Mouse (Mus musculus) right cerebral cortex, postnatal 4 days (tissue): ENCODE measurements around the gene Fmo5.

Experiments
- DNase-seq: peaks from one replicate; pipeline ENCODE4 v3.0.0-alpha.2; 2022

The Fmo5 gene

GRCm38 (mm10) chr3:97628391-97629001 lies at the start of gene Fmo5:
Gene Fmo5, plus strand, starts transcription at chr3:97628804.
- DNase-seq = no peak

- DNase-seq = peak; percentile 92
These were observed 43.0 kb upstream of the Fmo5 start for GRCm38 (mm10) chr3:97585383-97586160.

GRCm38 (mm10) chr3:97587656-97588055 lies 40.9 kb upstream of the Fmo5 start:
- DNase-seq = no peak

- no peak for DNase-seq
These were observed 37.9 kb upstream of the Fmo5 start for GRCm38 (mm10) chr3:97590699-97591098.

GRCm38 (mm10) chr3:97593089-97593488 lies 35.5 kb upstream of the Fmo5 start:
- no peak for DNase-seq

- DNase-seq = no peak
These were observed 34.5 kb upstream of the Fmo5 start for GRCm38 (mm10) chr3:97594140-97594539.

- DNase-seq = no peak
These were observed 33.5 kb upstream of the Fmo5 start for GRCm38 (mm10) chr3:97595066-97595465.

- no peak for DNase-seq
These were observed 31.8 kb upstream of the Fmo5 start for GRCm38 (mm10) chr3:97596796-97597195.

- no peak for DNase-seq
These were observed 28.4 kb upstream of the Fmo5 start for GRCm38 (mm10) chr3:97600050-97600832.

GRCm38 (mm10) chr3:97609201-97609844 lies 19.3 kb upstream of the Fmo5 start:
- no peak for DNase-seq

GRCm38 (mm10) chr3:97609845-97610410 lies 18.7 kb upstream of the Fmo5 start, which contains the start of gene Chd1l:
Gene Chd1l, minus strand, starts transcription at chr3:97610203.
- DNase-seq = peak; percentile 92

GRCm38 (mm10) chr3:97611021-97611420 lies 17.6 kb upstream of the Fmo5 start:
- no peak for DNase-seq

GRCm38 (mm10) chr3:97615154-97615553 lies 13.4 kb upstream of the Fmo5 start:
- no peak for DNase-seq

GRCm38 (mm10) chr3:97615933-97616332 lies 12.7 kb upstream of the Fmo5 start:
- DNase-seq = no peak

GRCm38 (mm10) chr3:97617091-97617825 lies 11.3 kb upstream of the Fmo5 start:
- no peak for DNase-seq

GRCm38 (mm10) chr3:97617899-97618298 lies 10.7 kb upstream of the Fmo5 start:
- DNase-seq = no peak

- no peak for DNase-seq
These were observed 7.9 kb upstream of the Fmo5 start for GRCm38 (mm10) chr3:97620657-97621056.

GRCm38 (mm10) chr3:97624611-97625010 lies 4.0 kb upstream of the Fmo5 start:
- DNase-seq = no peak

- no peak for DNase-seq
These were observed 711 bp upstream of the Fmo5 start for GRCm38 (mm10) chr3:97627893-97628292.

GRCm38 (mm10) chr3:97629941-97630340 lies 1.3 kb downstream of the Fmo5 start:
- DNase-seq = no peak

- DNase-seq = no peak
These were observed 2.1 kb downstream of the Fmo5 start for GRCm38 (mm10) chr3:97630746-97631145.

- no peak for DNase-seq
These were observed 2.8 kb downstream of the Fmo5 start for GRCm38 (mm10) chr3:97631258-97631860.
